Mouse (Mus musculus) lung, adult 2 months (tissue): Measurements from ENCODE around the gene Ubash3b.

Experiments used
- CTCF ChIP-seq: fragments of 200-500 bp; IDR thresholded peaks from 2 replicates; pipeline ENCODE4 v1.5.1; 2011; ENCODE audit warnings: mild to moderate bottlenecking, low read length, control low read depth; ENCODE audit not compliant: insufficient read depth
- POLR2A ChIP-seq: fragments of 200-500 bp; IDR thresholded peaks from 2 replicates; pipeline ENCODE4 v1.6.1; 2011; ENCODE audit warnings: low read depth, mild to moderate bottlenecking, control low read depth, low read length, borderline replicate concordance; ENCODE audit errors: extremely low read depth

GRCm38 (mm10) chr9:41124305-41124704, 37.2 kb downstream of the Ubash3b start:
- TF ChIP-seq CTCF (no peak), POLR2A (no peak)
